Mouse (Mus musculus) C2C12 (cell line): ENCODE results near the gene Brsk1.

Source experiments
- CEBPB ChIP-seq: IDR thresholded peaks from one replicate; pipeline ENCODE4 v1.6.1; 2011; ENCODE audit warnings: low read depth, mild to moderate bottlenecking, control low read depth, moderate library complexity
- CTCF ChIP-seq: IDR thresholded peaks from one replicate; pipeline ENCODE4 v1.5.1; 2011; ENCODE audit not compliant: control insufficient read depth, insufficient read depth, insufficient read length
- FOSL1 ChIP-seq: IDR thresholded peaks from one replicate; pipeline ENCODE4 v1.8.0; 2011; ENCODE audit warnings: mild to moderate bottlenecking, low read length; ENCODE audit not compliant: poor library complexity, insufficient read depth, severe bottlenecking
- MAX ChIP-seq: IDR thresholded peaks from one replicate; pipeline ENCODE4 v1.6.1; 2011; ENCODE audit warnings: mild to moderate bottlenecking, control low read depth
- MYOD1 ChIP-seq: IDR thresholded peaks from one replicate; pipeline ENCODE4 v1.6.1; 2011; ENCODE audit warnings: low read depth; ENCODE audit not compliant: control insufficient read depth, insufficient read length
- MYOG ChIP-seq: IDR thresholded peaks from one replicate; pipeline ENCODE4 v1.6.1; 2011; ENCODE audit not compliant: control insufficient read depth, insufficient read length; ENCODE audit errors: extremely low read depth
- USF1 ChIP-seq: IDR thresholded peaks from one replicate; pipeline ENCODE4 v1.6.1; 2011; ENCODE audit warnings: low read depth, mild to moderate bottlenecking, control low read depth, moderate library complexity

- TF ChIP-seq CTCF (no peak), MAX (no peak), USF1 (no peak), MYOG (no peak), MYOD1 (no peak), FOSL1 (no peak), CEBPB (no peak)
Observed at GRCm38 (mm10) chr7:4759670-4760069, 69.3 kb downstream of the Brsk1 start.
